In the genomic region with DNA sequence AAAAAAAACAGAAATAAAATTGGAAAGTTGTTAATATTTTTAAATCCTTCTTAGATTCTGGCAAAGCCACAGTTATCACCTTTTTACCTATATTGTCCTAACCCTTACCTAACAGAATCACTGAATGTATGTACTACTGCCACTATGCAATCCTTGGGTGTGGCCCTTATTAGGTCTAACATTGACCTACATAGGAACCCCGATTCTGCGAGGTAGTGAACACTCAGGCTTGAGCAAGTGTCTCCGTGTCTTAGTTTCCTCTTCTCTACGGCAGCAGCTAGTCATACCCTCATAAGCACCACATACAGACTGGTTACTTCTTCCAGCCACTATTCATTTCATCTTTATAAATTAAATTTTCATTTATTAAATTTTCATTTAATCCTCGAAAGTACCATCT, we compare ENCODE assay signal across 15 mouse cellular contexts. TPM values are rescaled to one million over a fixed set of nuclear protein-coding genes. Genes with fewer than 3 reads are reported as not detected.
"Had no signal": no experiment of that assay in that cellular context is flagged by ENCODE, and none has a peak within 500 bp of the region (broad histone marks: within the 10 kb centered on the region; RNA-seq: fewer than 3 reads in every experiment).

No protein-coding gene starts in this region.

- H3K27ac ChIP-seq: hindbrain, embryonic 12.5 days; hindbrain, embryonic 14.5 days; intestine, embryonic 15.5 days; limb, embryonic 12.5 days; liver, embryonic 14.5 days had no signal

- DNase-seq: gastrocnemius, postnatal 36 days; heart, adult 2 months; heart, postnatal 10 days; layer of hippocampus, adult 9-11 months; layer of hippocampus, postnatal 36 days; left cerebral cortex, postnatal 4 days had no signal

- H3K4me1 ChIP-seq: intestine, embryonic 15.5 days; limb, embryonic 12.5 days had no signal

- H3K36me3 ChIP-seq: hindbrain, embryonic 10.5 days; hindbrain, embryonic 12.5 days; intestine, embryonic 15.5 days; limb, embryonic 12.5 days had no signal

- H3K9me3 ChIP-seq: hindbrain, embryonic 10.5 days; hindbrain, embryonic 12.5 days; intestine, embryonic 15.5 days; limb, embryonic 12.5 days had no signal

- H3K27me3 ChIP-seq: hindbrain, embryonic 12.5 days; intestine, embryonic 15.5 days; limb, embryonic 12.5 days had no signal

RNA-seq across cellular contexts. Expression of gene Slc25a43, which starts 0.7 kb away (rescaled TPM):
- total RNA-seq: gastrocnemius, adult 18-20 months; heart, adult 2 months; heart, postnatal 25 days; left cerebral cortex, postnatal 10 days; left cerebral cortex, postnatal 4 days had no signal
